In genomic region chr7:98119179-98119960, GRCm38 (mm10) we compare ENCODE assay signal across 8 mouse cellular contexts. TPM values are rescaled to one million over a fixed set of nuclear protein-coding genes. Genes with fewer than 3 reads are reported as not detected.
DNase-seq lines count a peak whose midpoint lies in the region; ATAC-seq lines count a peak whose summit lies in the region.

Gene Myo7a, minus strand, starts transcription at chr7:98119524.

- no peak within 1 kb of the TSS for H3K4me3 ChIP-seq in embryonic facial prominence, embryonic 11.5 days (ENCODE audit: low read depth, low read length)
- peak within 1 kb of the TSS; percentile 12; the same call in 1 of the 2 replicates for H3K4me3 ChIP-seq in hindbrain, embryonic 12.5 days
- 0 out of 2 replicates have a peak within 1 kb of the TSS, but pooled peaks have one; percentile 3 for H3K4me3 ChIP-seq in limb, embryonic 11.5 days (ENCODE audit: low read depth, low read length)
- no peak within 1 kb of the TSS for H3K4me3 ChIP-seq in neural tube, embryonic 11.5 days (ENCODE audit: low read depth, low read length)

- H3K27ac ChIP-seq in embryonic facial prominence, embryonic 11.5 days (replicated peaks; ENCODE audit: low read depth, low read length): no peak within 1 kb of the TSS
- H3K27ac ChIP-seq in hindbrain, embryonic 12.5 days: no peak within 1 kb of the TSS
- no peak within 1 kb of the TSS for H3K27ac ChIP-seq in limb, embryonic 11.5 days (replicated peaks; ENCODE audit: low read depth, low read length)
- H3K27ac ChIP-seq in neural tube, embryonic 11.5 days (ENCODE audit: low read depth, low read length): no peak within 1 kb of the TSS

- no peaks in the 10 kb centered on the region for H3K36me3 ChIP-seq in embryonic facial prominence, embryonic 11.5 days (replicated peaks; ENCODE audit: control insufficient read depth, insufficient read depth, low read depth, low read length)
- no peaks in the 10 kb centered on the region for H3K36me3 ChIP-seq in hindbrain, embryonic 12.5 days
- no peaks in the 10 kb centered on the region for H3K36me3 ChIP-seq in limb, embryonic 11.5 days (ENCODE audit: control insufficient read depth, insufficient read depth, low read length)
- no peaks in the 10 kb centered on the region for H3K36me3 ChIP-seq in neural tube, embryonic 11.5 days (ENCODE audit: control insufficient read depth, insufficient read depth, low read length)

- H3K9me3 ChIP-seq in embryonic facial prominence, embryonic 11.5 days (replicated peaks; ENCODE audit: control insufficient read depth, low read length): no peaks in the 10 kb centered on the region
- no peaks in the 10 kb centered on the region for H3K9me3 ChIP-seq in hindbrain, embryonic 12.5 days (replicated peaks)
- no peaks in the 10 kb centered on the region for H3K9me3 ChIP-seq in limb, embryonic 11.5 days (ENCODE audit: control insufficient read depth, low read length)
- H3K9me3 ChIP-seq in neural tube, embryonic 11.5 days (ENCODE audit: control insufficient read depth, low read length): no peaks in the 10 kb centered on the region

- ATAC-seq in embryonic facial prominence, embryonic 11.5 days (replicated peaks; ENCODE audit: insufficient number of reproducible peaks, low FRiP score, low TSS enrichment, low read depth): peak; percentile 6; the same call in 1 of the 2 replicates
- no peak for ATAC-seq in hindbrain, embryonic 12.5 days (ENCODE audit: low FRiP score)
- no peak for ATAC-seq in limb, embryonic 11.5 days (ENCODE audit: insufficient number of reproducible peaks, low FRiP score, low TSS enrichment, low read depth)
- no peak for ATAC-seq in neural tube, embryonic 11.5 days (ENCODE audit: insufficient read depth, low FRiP score, low TSS enrichment)
- no peak for ATAC-seq in activated CD4-positive, CD25-positive, alpha-beta regulatory T cell, adult 4 months

- WGBS in embryonic facial prominence, embryonic 11.5 days: 25% methylated on average over 9 of the region's 9 CpGs
- WGBS in hindbrain, embryonic 12.5 days: 34% methylated on average over 9 of the region's 9 CpGs
- 28% methylated on average over 9 of the region's 9 CpGs for WGBS in limb, embryonic 11.5 days
- 29% methylated on average over 9 of the region's 9 CpGs for WGBS in neural tube, embryonic 11.5 days

- H3K27me3 ChIP-seq in embryonic facial prominence, embryonic 11.5 days (ENCODE audit: control insufficient read depth, insufficient read depth, low read length): no peaks in the 10 kb centered on the region
- peaks cover 12% of the 10 kb centered on the region; the same call in 1 of the 2 replicates for H3K27me3 ChIP-seq in hindbrain, embryonic 12.5 days
- H3K27me3 ChIP-seq in limb, embryonic 11.5 days (ENCODE audit: control insufficient read depth, insufficient read depth, low read length): no peaks in the 10 kb centered on the region
- H3K27me3 ChIP-seq in neural tube, embryonic 11.5 days (ENCODE audit: control insufficient read depth, insufficient read depth, low read length): no peaks in the 10 kb centered on the region

- H3K9ac ChIP-seq in embryonic facial prominence, embryonic 11.5 days (replicated peaks; ENCODE audit: low read length): no peak within 1 kb of the TSS; the same call in none of the 2 replicates
- 0 out of 2 replicates have a peak within 1 kb of the TSS, but pooled peaks have one; percentile 2 for H3K9ac ChIP-seq in hindbrain, embryonic 12.5 days
- H3K9ac ChIP-seq in limb, embryonic 11.5 days (ENCODE audit: low read length): no peak within 1 kb of the TSS
- H3K9ac ChIP-seq in neural tube, embryonic 11.5 days (ENCODE audit: low read length): no peak within 1 kb of the TSS

- peak; percentile 33 for DNase-seq in urinary bladder, postnatal 14 days (ENCODE audit: low spot score)
- DNase-seq in urinary bladder, postnatal 36 days (ENCODE audit: low spot score in 2 of 2): no peak
- no peak for DNase-seq in embryonic facial prominence, embryonic 11.5 days (ENCODE audit: low spot score)
- peak; percentile 52 for DNase-seq in limb, embryonic 11.5 days (ENCODE audit: low spot score)
- DNase-seq in neural tube, embryonic 11.5 days (ENCODE audit: low spot score): no peak
- DNase-seq in frontal cortex, postnatal 36 days (ENCODE audit: low spot score in 2 of 2): no peak

- no peak within 1 kb of the TSS for H3K4me2 ChIP-seq in embryonic facial prominence, embryonic 11.5 days (ENCODE audit: low read depth, low read length)
- peak within 1 kb of the TSS; percentile 49 for H3K4me2 ChIP-seq in hindbrain, embryonic 12.5 days (replicated peaks)
- peak within 1 kb of the TSS; percentile 41 for H3K4me2 ChIP-seq in limb, embryonic 11.5 days (ENCODE audit: low read depth, severe bottlenecking)
- H3K4me2 ChIP-seq in neural tube, embryonic 11.5 days (ENCODE audit: low read depth): peak within 1 kb of the TSS; percentile 39

- H3K4me1 ChIP-seq in embryonic facial prominence, embryonic 11.5 days (ENCODE audit: control insufficient read depth, insufficient read depth, low read length): no peaks in the 10 kb centered on the region
- peaks cover 8% of the 10 kb centered on the region for H3K4me1 ChIP-seq in hindbrain, embryonic 12.5 days
- H3K4me1 ChIP-seq in limb, embryonic 11.5 days (ENCODE audit: control insufficient read depth, insufficient read depth, low read length): no peaks in the 10 kb centered on the region
- no peaks in the 10 kb centered on the region for H3K4me1 ChIP-seq in neural tube, embryonic 11.5 days (ENCODE audit: control insufficient read depth, insufficient read depth, low read length)

RNA-seq across cellular contexts. Expression of gene Myo7a, which starts in this region (rescaled TPM):
- 9.7 and 10.7 TPM in 2 replicates for polyA plus RNA-seq in embryonic facial prominence, embryonic 11.5 days (2014; fragmentation: Nextera tagmentation; extraction: Ambion mirVana)
- 21.9 and 22.5 TPM in 2 replicates for polyA plus RNA-seq in hindbrain, embryonic 12.5 days (2016; fragmentation: Nextera tagmentation; extraction: Ambion mirVana)
- polyA plus RNA-seq in limb, embryonic 11.5 days (2014; fragmentation: Nextera tagmentation; extraction: Ambion mirVana): 14.0 and 15.7 TPM in 2 replicates
- 11.3 and 13.5 TPM in 2 replicates for polyA plus RNA-seq in neural tube, embryonic 11.5 days (2014; fragmentation: Nextera tagmentation; extraction: Ambion mirVana)
- 1 to 10 TPM; 1.1 to 1.6 TPM for polyA plus RNA-seq in activated CD4-positive, CD25-positive, alpha-beta regulatory T cell, adult 4 months (2017; shearing (Covaris generic))

Comparison
In these comparisons a context has a peak if more than half of its experiments do, and no peak if none do; other contexts are left out.
1. DNase-seq: peak in urinary bladder, postnatal 14 days (single experiment) and limb, embryonic 11.5 days (single experiment); none in urinary bladder, postnatal 36 days (0 of 2), embryonic facial prominence, embryonic 11.5 days (single experiment), neural tube, embryonic 11.5 days (single experiment) and frontal cortex, postnatal 36 days (0 of 2).
2. H3K4me3 ChIP-seq: peak in hindbrain, embryonic 12.5 days (single experiment) and limb, embryonic 11.5 days (single experiment); none in embryonic facial prominence, embryonic 11.5 days (single experiment) and neural tube, embryonic 11.5 days (single experiment).